In the genomic region with DNA sequence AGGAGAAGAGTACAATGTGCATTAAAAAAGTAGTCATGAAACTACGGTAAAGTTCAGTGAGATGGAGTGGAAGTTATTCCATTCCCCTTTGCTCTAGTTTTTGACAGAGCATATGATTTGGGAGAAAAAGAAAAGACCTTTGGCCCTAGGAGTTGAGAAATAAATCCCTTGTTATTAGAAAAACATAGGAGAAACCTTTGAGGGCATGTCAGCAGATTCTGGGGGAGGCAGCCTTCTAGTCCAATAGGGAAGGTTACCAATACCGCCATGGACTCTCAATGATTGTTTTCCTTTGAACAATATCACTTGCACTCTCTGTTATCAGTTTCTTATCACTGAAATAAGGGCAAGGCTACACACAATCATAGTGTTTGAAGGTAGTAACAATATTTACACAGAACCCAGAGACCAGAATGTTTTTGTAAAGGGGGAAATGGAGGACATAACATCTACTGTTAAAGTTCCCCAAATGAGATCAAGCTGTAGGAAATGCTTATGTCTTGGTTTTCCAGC, we compare ENCODE assay signal across 21 mouse cellular contexts. TPM values are rescaled to one million over a fixed set of nuclear protein-coding genes. Genes with fewer than 3 reads are reported as not detected.
"Had no signal": no experiment of that assay in that cellular context is flagged by ENCODE, and none has a peak within 500 bp of the region (broad histone marks: within the 10 kb centered on the region; RNA-seq: fewer than 3 reads in every experiment).

No protein-coding gene starts in this region.

- H3K9me3 ChIP-seq: lung, embryonic 15.5 days; megakaryocyte, embryonic 14.5 days; midbrain, embryonic 13.5 days; midbrain, embryonic 15.5 days; neural tube, embryonic 12.5 days had no signal

- H3K4me1 ChIP-seq: lung, embryonic 15.5 days; midbrain, embryonic 13.5 days; midbrain, embryonic 15.5 days; neural tube, embryonic 12.5 days had no signal

- H3K27me3 ChIP-seq: lung, embryonic 15.5 days; megakaryocyte, embryonic 14.5 days; midbrain, embryonic 13.5 days; midbrain, embryonic 15.5 days; neural tube, embryonic 12.5 days had no signal

- H3K4me3 ChIP-seq: lung, embryonic 15.5 days; megakaryocyte, embryonic 14.5 days; midbrain, embryonic 13.5 days; midbrain, embryonic 15.5 days; neural tube, embryonic 12.5 days had no signal

- DNase-seq: lung, adult 2 months; lung, postnatal 14 days; lung, postnatal 36 days; right cerebral cortex, postnatal 14 days; thymus, adult 18-20 months; thymus, postnatal 25 days; thymus, postnatal 4 days had no signal

- ATAC-seq: lung, postnatal 0 days; midbrain, embryonic 13.5 days; midbrain, embryonic 15.5 days had no signal

- H3K36me3 ChIP-seq: lung, embryonic 15.5 days; midbrain, embryonic 13.5 days; midbrain, embryonic 15.5 days; neural tube, embryonic 12.5 days had no signal

- H3K9ac ChIP-seq: liver, embryonic 14.5 days; lung, embryonic 15.5 days; midbrain, embryonic 13.5 days; midbrain, embryonic 15.5 days; neural tube, embryonic 12.5 days had no signal

- H3K4me2 ChIP-seq: lung, embryonic 15.5 days; midbrain, embryonic 11.5 days; midbrain, embryonic 13.5 days; midbrain, embryonic 15.5 days; neural tube, embryonic 12.5 days had no signal

- H3K27ac ChIP-seq: liver, embryonic 14.5 days; lung, embryonic 15.5 days; macrophage; midbrain, embryonic 13.5 days; midbrain, embryonic 15.5 days; neural tube, embryonic 12.5 days had no signal

RNA-seq across cellular contexts. Expression of a gene that starts 3.9 kb away (rescaled TPM):
- polyA plus RNA-seq: liver, embryonic 14.5 days; liver, embryonic 16.5 days; lung, adult 2 months; lung, embryonic 15.5 days; lung, postnatal 0 days; macrophage; midbrain, embryonic 11.5 days; midbrain, embryonic 13.5 days; midbrain, embryonic 15.5 days; midbrain, postnatal 0 days; neural tube, embryonic 12.5 days; neural tube, embryonic 14.5 days; spleen, adult 2 months; urinary bladder, adult 2 months had no signal

RNA-seq across cellular contexts. Expression of a gene that starts 33.4 kb away (rescaled TPM):
- polyA plus RNA-seq: lung, adult 2 months; lung, embryonic 15.5 days; lung, postnatal 0 days; macrophage; midbrain, embryonic 11.5 days; midbrain, embryonic 13.5 days; midbrain, embryonic 15.5 days; midbrain, postnatal 0 days; neural tube, embryonic 12.5 days; neural tube, embryonic 14.5 days; spleen, adult 2 months; urinary bladder, adult 2 months had no signal

RNA-seq across cellular contexts. Expression of a gene that starts 50.6 kb away (rescaled TPM):
- polyA plus RNA-seq: macrophage had no signal
